Mouse (Mus musculus) layer of hippocampus, postnatal 10 days (tissue): ENCODE results near the gene Pdzd4. TPM values are rescaled to one million over a fixed set of nuclear protein-coding genes. Genes with fewer than 3 reads are reported as not detected.
A peak's percentile ranks its signal among the peaks of the same experiment; 100 is the strongest.

Experiments
- DNase-seq, 2 experiments: peaks; one replicate each; pipeline ENCODE4 v3.0.0; 2021; ENCODE audit warnings: low spot score in 2 of 2
- total RNA-seq, 2 experiments: library from RNA; stranded (reverse); gene quantifications; 2 replicates each; pipeline ENCODE4 v1.2.3; 2021

Pdzd4 gene
- total RNA-seq, 2 experiments from 2014 or later, result 110 to 111 TPM

DNA sequence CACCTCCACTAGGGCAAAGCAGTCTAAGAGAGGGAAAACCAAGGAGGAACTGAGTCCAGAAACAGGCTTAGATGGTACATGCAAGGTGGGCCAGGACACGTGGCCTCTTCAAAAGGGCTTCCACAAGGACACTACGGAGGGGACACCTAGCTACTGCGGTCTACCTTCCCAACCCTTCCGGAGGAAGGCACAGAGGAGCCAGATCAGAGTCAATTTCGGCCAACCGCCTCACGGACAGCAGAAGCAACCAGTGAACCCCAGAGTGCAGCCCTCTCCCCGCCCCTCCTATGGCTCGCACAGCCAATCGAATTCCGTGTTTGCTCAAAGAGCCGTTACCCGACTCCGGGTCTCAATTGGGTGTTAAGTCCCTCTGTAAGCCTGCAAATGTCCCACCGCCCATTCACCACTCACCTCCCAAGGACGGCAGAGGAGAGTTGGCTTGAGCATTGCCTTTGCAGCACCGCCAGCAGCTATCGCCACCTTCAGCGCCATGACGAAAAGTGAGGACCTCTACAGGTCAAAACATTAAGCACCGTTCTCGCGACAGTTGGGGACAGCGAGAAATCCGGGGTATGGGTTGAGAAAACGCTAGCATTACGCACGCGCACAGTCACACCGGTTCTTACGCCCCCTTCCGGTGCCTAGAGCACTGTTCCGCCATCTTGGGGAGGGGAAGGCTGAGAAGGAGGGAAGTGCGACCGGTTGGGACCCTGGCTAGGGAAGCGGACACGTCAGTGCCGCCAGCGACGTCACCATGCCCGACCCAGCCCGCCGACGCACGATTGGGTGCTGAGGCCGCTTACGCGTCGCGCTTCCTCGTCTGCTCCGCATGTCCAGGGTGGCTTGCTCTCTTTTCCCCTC lies 38.2 kb downstream of the Pdzd4 start, which contains the start of the genes Idh3g and Ssr4:
Idh3g (minus strand) TSS at position 534 of the 861 bp plus-strand sequence.
Ssr4 (plus strand) TSS at position 665 of the 861 bp plus-strand sequence.
- peak; percentile 85 to 91 for DNase-seq

DNA sequence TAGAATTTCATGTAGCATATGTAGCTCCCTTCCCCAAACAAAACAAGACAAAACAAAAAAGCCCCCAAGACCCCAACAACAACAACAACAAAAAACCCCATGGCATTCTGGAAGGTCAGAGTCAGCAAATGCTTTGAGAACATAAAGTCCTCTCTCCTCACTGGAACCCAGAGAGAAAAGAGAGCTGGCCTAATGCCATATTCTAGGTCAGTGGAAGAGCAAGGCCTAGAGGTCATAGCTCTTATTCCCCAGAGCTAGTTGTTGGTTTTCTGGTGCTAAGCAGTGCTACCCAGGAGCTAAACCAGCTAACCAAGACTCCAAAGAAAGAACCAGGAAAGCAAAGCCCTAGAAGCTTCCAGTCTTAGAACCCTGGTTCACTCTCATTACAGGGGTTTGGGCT lies 39.1 kb downstream of the Pdzd4 start:
- no peak for DNase-seq

DNA sequence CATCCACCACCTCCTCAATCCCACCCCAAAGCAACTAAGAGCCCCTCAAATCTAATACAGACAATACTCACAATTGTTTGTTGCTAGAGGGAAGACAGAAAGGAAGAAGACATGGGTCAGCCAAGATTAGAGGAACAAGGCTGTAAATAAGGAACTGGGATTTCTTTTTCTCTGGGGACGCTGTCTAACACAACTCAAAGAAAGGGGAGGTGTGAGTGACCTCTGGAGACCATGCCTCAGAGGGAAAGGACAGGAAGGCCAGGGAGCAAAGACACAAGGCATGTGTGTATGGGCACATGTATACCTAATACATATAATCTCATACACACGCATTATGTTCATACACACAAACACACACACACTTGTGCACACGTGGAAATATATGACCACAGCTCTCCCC lies 42.5 kb downstream of the Pdzd4 start:
- DNase-seq, result no peak

DNA sequence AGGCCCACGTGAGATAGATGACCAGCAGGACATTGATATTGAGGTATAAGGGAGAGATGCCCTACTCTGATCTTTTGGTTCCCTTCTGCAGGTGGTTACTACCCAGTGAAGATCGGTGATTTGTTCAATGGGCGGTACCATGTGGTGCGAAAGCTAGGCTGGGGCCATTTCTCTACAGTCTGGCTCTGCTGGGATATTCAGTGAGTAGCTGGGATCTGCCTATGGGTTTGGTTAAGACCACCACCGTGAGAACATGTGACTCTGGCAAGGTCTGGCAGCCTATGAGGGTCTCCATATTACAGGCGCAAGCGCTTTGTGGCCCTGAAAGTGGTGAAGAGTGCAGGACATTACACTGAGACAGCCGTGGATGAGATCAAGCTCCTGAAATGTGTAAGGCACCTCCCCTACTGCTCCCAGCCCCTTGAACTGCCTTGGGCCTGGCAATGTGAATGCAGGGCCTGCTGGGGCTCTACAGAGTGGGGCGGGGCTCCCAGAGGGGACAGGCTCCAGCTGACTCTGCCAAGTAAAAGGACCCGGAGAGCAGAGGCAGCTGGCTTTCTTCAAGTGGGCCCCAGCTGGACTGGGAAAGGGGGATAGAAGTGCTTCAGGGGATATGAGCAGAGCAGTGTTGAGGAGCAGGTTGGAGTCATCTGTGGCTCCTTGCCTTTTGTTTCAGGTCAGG lies 49.8 kb downstream of the Pdzd4 start:
- DNase-seq, result no peak

DNA sequence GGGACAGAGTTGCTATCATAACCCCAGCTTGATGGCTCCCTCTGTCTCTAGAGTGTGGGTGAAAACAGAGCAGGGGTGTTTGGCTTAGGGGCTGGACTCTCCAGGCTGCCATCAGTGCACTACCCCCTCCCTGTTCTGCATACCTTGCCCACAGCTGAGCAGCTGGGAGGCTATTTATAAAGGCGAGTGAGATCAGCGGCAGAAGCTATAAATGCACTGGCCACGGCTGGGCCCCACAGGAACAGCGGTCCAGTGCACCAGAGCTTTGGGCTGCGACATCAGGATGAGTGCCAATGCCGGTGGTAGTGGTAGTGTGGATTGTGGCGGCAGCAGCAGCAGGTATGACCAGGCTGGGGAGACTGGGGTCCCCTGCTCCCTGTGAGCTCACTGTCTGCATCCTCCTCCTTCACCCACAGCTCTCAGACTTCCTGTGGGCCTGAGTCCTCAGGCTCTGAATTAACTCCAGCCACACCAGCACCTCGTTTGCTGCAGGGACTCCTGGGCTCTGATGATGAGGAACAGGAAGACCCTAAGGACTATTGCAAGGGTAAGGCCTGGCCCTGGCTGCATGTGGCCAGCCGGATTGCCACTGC lies 50.5 kb downstream of the Pdzd4 start, which contains the start of gene Srpk3:
Srpk3 (plus strand) TSS at position 238 of the 593 bp plus-strand sequence.
- DNase-seq, result no peak

DNA sequence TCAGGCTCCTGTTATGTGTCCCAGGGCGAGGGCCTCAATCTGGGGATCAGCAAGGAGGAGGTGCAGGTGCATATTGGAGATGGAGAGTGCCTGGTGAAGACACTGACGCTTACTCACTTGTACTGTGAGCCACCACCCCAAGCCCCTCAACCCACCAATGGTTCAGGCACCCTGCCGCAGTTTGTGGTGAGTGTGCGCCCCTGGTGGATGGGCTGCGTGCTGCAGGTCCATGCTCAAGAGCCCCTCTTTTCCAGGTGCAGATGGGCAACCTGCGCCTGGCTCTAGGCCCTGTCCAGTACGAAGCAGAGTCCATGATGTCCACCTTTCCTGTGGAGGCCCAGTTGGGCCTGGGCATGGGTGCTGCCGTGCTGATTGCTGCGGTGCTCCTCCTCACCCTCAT lies 57.5 kb downstream of the Pdzd4 start:
- peak in 1 of 2 experiments; percentile 26 for DNase-seq

DNA sequence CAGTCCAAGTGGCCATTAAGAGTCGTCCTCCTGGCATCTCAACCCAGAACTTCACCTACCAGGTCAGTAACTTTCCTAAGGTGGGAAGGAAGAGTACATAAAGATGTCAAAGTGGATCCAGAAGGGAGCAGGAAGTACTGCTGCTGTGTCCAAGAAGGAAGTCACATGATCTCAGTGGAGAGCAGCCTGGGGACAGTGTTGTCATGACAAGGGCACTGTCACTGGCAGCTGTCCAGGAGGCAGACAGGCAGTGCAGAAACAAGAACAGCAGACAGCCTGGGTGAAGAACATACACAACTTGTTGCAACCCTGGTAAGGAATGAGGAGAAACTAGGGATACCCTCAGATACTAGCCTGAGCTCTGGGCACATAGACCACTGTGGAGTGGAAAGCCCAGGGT lies 59.5 kb downstream of the Pdzd4 start:
- DNase-seq, result no peak

DNA sequence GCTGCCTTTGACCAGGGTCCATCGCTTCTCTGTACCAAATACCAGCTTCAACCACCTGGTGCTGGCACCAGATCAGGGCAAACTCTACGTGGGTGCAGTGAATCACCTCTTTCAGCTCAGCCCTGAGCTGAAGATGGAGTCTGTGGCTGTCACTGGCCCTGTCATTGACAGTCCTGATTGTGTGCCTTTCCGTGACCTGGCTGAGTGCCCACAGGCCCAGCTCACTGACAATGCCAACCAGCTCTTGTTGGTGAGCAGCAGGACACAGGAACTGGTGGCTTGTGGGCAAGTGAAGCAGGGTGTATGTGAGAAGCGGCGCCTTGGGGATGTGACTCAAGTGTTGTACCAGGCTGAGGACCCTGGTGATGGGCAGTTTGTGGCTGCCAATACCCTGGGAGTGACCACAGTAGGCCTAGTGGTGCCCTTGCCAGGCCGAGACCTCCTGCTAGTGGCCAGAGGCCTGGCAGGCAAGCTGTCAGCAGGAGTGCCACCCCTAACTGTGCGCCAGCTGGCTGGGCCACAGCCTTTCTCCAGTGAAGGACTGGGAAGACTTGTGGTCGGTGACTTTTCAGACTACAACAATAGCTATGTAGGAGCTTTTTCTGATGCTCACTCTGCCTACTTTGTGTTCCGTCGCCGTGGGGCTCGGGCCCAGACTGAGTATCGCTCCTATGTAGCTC lies 66.0 kb downstream of the Pdzd4 start:
- DNase-seq, result peak; percentile 22 to 41

DNA sequence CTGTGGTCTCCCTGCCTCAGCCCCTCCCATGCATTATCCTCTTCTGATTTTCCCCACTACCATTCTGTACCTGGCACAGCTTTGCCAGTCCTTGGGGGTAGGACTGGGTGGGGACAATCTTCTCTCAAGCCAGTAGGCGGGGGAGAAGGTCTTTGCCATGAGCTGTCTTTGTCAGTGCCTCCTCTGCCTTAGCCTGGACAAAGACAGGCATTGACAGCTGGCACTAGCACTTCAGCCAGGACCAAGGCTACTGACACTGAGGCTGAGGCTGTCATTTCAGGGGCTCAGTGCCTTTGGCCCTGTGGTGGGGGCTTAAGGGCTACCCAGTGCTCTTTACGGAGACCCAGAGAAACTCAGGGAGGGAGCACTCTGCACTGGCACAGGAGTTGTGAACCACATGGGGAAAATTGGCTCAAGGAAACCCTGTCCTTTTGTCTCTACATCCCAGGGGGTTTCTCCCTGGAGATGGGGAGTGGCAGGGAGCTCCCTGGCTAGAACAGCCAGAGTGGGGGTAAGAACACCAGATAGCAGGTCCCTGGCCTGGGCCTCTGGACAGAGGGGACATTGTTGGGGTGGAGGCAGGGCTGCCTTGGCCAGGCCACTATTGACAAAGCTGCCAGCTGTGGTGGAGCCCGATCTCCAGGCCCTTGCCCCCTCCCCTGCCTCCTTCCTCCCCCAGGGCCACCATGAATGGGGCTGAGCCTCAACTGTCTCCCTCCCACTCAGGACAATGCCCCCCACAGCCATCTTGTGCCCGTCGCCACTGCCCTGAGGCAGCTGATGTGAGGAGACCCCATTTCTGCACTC lies 68.2 kb downstream of the Pdzd4 start, which contains the start of gene Plxnb3:
Plxnb3 (plus strand) TSS at position 757 of the 807 bp plus-strand sequence.
- DNase-seq, result peak in 1 of 2 experiments; percentile 18

DNA sequence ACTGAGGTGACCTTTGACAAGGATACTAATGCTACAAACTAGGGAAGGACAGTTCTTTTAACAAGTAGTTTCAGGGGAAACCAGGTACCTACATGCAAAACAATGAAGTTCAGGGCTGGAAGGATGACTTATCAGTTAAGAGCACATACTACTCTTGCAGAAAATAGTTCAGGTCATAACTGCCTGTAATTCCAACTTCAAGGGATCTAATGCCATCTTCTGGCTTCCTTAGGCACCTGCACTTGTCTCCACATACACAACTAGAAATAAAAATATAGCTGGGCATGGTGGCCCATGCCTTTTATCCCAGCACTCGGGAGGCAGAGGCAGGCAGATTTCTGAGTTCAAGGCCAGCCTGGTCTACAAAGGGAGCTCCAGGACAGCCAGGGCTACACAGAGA lies 75.8 kb downstream of the Pdzd4 start:
- no peak for DNase-seq

DNA sequence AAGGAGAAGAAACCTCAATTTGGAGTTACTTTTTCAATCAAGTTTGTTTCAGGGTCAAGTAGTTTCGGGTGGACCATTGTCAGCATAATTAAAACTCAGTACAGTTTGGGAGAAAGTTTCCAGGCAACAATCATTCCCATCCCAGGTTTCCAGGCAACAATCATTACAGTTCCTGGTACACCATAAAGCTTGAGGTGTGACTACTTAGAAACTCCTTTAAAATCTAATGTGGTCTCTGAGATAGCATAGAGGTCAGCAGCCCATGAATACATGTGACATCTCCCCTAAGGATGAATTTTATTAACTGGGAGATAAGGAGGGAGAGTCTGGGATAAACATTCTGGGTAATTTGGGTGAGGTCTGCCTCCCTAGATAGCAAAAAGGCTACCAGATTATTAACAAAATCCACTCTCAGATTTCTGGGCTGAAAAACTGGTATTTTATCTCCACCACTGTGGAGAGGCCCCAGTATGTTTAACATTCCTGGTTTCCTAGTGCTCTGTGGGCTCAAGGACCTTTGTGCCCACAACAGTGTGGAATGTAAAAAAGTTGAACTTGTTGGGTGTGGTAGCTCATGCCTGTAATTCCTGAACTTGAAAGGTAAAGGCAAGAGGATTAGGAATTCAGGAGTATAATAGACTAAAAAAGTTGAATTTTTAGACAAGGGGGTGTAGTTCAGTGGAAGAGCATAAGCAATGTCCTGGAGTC lies 79.8 kb downstream of the Pdzd4 start:
- no peak for DNase-seq

Other genes starting within 250 kb of the Pdzd4 start
- gene Dusp9, start 185.6 kb downstream of the Pdzd4 start, total RNA-seq, result under 1 TPM; 0.80 to 0.83 TPM
- 100 to 1,000 TPM; 126 to 138 TPM for gene Pnck, start 164.9 kb downstream of the Pdzd4 start, total RNA-seq
- gene Slc6a8, start 151.8 kb downstream of the Pdzd4 start, total RNA-seq, result 10 to 100 TPM; 77.3 to 81.8 TPM
- 10 to 100 TPM; 69.5 to 71.1 TPM for gene Bcap31, start 108.8 kb downstream of the Pdzd4 start, total RNA-seq
- 10 to 100 TPM; 15.8 to 16.0 TPM for gene Abcd1, start 108.4 kb downstream of the Pdzd4 start, total RNA-seq
- 1 to 10 TPM; 6.5 to 7.9 TPM for gene Plxnb3, start 67.9 kb downstream of the Pdzd4 start, total RNA-seq
- gene Srpk3, start 50.6 kb downstream of the Pdzd4 start, total RNA-seq, result 1 to 10 TPM; 2.2 to 3.8 TPM
- gene Idh3g, start 38.1 kb downstream of the Pdzd4 start, total RNA-seq, result 100 to 1,000 TPM; 151 to 157 TPM
- gene Ssr4, start 37.9 kb downstream of the Pdzd4 start, total RNA-seq, result 100 to 1,000 TPM; 101 to 104 TPM
- gene Avpr2, start 67.1 kb upstream of the Pdzd4 start, total RNA-seq, result not detected
- gene L1cam, start 71.1 kb upstream of the Pdzd4 start, total RNA-seq, result 100 to 1,000 TPM; 333 to 351 TPM
- gene Arhgap4, start 96.9 kb upstream of the Pdzd4 start, total RNA-seq, result 1 to 10 TPM; 4.6 to 5.1 TPM
- gene Naa10, start 97.0 kb upstream of the Pdzd4 start, total RNA-seq, result 10 to 100 TPM; 69.8 to 72.9 TPM
- gene Renbp, start 105.9 kb upstream of the Pdzd4 start, total RNA-seq, result 1 to 10 TPM; 3.9 to 7.1 TPM
- gene Hcfc1, start 141.4 kb upstream of the Pdzd4 start, total RNA-seq, result 10 to 100 TPM; 72.9 to 77.8 TPM
- gene Irak1, start 198.9 kb upstream of the Pdzd4 start, total RNA-seq, result 10 to 100 TPM; 52.5 to 52.9 TPM